Mouse (Mus musculus): ENCODE measurements around the gene Ell2.

The Ell2 gene

DNA sequence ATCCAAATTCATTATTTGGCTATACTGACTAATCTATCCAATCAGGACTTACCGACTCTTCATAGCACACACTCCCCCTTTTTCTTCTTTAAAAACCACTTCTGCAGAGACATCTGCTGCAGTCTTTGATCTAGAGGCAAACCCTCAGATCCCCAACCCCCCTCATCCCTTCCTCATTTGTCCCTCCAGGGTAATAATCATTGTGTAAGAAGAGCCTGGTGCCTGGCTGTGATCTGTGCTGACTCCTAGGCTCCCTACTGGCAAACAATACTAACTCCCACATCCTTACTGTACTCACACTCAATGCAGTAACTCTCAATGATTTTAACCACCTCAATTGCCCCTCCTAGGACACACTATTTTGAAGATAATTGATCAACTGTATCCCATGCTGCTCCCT lies 103.4 kb downstream of the Ell2 start:
- no peak for DNase-seq (ENCODE audit: low read depth, low spot score)

DNA sequence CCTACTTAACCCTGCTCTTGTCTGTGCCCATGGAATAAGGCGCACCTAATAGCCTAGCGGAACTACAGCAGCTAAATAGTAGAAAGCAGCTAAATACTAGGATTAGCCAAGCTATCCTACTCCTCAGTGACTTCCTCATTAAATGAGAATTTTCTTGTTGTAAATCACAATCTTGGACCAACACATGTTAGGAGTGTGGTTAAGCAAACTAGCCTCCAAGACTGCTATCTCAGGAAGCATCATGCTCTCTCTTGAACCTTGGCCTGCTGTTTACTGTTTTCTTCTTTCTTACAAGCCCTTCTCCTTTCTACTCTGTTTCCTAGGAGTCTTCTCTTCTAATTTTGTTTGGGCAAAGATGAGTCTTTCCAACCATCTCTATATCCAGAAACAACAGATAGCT lies 110.6 kb downstream of the Ell2 start:
- DNase-seq (ENCODE audit: low read depth, low spot score): no peak

DNA sequence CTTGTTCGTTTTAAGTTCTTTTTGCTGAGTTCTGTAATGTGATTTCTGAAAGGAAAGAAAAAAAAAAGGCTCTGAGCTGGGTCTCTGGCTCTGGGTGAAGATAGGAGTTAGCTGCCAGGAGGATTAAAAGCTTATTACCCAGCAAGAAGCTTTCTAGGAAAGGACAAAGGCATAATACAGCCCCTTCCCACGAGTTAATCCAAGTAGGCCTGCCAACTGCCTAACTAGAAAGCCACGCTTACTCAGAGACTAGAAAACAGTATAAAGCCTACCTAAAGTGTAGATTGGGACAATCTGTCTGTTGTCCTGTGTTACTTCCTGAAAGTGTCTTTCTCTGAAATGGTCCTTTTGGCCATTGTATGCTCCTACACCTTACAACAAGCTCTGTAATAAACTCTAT lies 111.9 kb downstream of the Ell2 start:
- DNase-seq (ENCODE audit: low read depth, low spot score): no peak

DNA sequence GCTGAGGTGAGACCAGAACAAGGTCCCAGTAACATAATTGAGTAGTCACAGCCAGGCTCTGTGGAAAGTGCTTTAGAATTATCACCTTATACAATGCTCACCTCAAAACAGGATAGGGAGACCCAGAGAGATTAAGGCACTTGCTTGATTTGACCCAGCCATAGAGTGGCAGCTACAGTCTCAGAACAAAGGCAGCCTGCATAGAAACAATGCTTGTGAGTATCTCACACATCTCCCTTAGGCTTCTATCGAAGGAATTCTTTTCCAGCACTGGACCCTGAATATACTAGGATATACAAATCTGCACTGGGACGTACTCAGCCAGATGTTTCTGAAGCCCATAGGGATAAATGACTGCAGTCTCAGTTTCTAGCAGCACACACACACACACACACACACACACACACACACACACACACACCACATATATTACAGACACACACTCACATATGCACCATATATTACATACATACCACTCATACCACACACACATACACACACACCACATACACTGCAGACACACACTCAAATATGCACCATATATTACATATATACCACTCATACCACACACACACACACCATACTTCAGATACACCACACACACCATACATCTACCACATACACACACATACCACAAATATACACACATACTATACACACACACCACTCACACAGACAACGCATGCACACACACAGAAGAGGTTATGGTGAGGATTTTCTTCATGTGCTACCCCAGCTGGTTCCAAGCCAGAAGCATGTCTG lies 112.6 kb downstream of the Ell2 start:
- DNase-seq (ENCODE audit: low read depth, low spot score): no peak

DNA sequence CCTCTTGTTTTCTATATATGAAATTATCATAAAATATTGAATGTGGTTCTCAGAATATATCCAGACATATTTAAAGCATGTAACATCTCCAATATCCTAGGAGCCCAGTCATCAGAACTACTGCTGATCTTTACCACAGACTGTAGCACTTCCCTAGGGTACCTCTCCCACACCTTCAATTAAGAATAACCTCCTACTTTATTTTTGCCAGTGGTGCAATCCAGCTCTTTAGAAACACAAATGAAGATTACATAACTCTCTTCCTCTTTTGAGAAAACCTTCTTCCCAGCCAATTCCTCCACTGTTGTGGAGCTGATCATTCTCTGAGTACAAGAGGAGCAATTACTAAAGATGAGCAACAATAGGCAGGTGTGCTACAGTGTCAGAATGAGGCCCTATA lies 113.3 kb downstream of the Ell2 start:
- no peak for DNase-seq (ENCODE audit: low read depth, low spot score)

All from 3T3-L1 (cell line).